Comparison of ENCODE assay signal across 14 mouse cellular contexts in genomic region chr2:174007976-174008349, GRCm38 (mm10).
DNase-seq lines count a peak whose midpoint lies in the region; ATAC-seq and TF ChIP-seq lines count a peak whose summit lies in the region.
"Had no signal": no experiment of that assay in that cellular context is flagged by ENCODE, and none has a peak within 500 bp of the region (broad histone marks: within the 10 kb centered on the region; RNA-seq: fewer than 3 reads in every experiment).

No protein-coding gene starts in this region.

- H3K27me3 ChIP-seq in hindbrain, embryonic 11.5 days (ENCODE audit: control insufficient read depth, insufficient read depth, low read length) = no peaks in the 10 kb centered on the region
- no peaks in the 10 kb centered on the region for H3K27me3 ChIP-seq in hindbrain, embryonic 16.5 days (replicated peaks; ENCODE audit: control insufficient read depth, insufficient read depth, low read length)
- H3K27me3 ChIP-seq in embryonic facial prominence, embryonic 13.5 days = no peaks in the 10 kb centered on the region
- H3K27me3 ChIP-seq in hindbrain, embryonic 14.5 days (ENCODE audit: control insufficient read depth, insufficient read depth, low read length) = no peaks in the 10 kb centered on the region
- no peaks in the 10 kb centered on the region for H3K27me3 ChIP-seq in neural tube, embryonic 13.5 days
- H3K27me3 ChIP-seq in thymus, adult 2 months (ENCODE audit: control insufficient read depth, insufficient read depth, low read length) = no peaks in the 10 kb centered on the region
- H3K27me3 ChIP-seq: Patski had no signal

- H3K9me3 ChIP-seq in hindbrain, embryonic 11.5 days (ENCODE audit: control insufficient read depth, low read length) = no peaks in the 10 kb centered on the region
- H3K9me3 ChIP-seq in hindbrain, embryonic 16.5 days (ENCODE audit: control insufficient read depth, low read length) = peaks cover 9% of the 10 kb centered on the region
- H3K9me3 ChIP-seq in embryonic facial prominence, embryonic 13.5 days = peaks cover 13% of the 10 kb centered on the region
- H3K9me3 ChIP-seq in hindbrain, embryonic 14.5 days (ENCODE audit: control insufficient read depth, low read length) = peaks cover 10% of the 10 kb centered on the region; the same call in 1 of the 2 replicates
- peaks cover 15% of the 10 kb centered on the region for H3K9me3 ChIP-seq in neural tube, embryonic 13.5 days

- H3K9ac ChIP-seq in hindbrain, embryonic 11.5 days (ENCODE audit: low read depth, low read length) = no peak overlapping the region
- no peak overlapping the region for H3K9ac ChIP-seq in hindbrain, embryonic 16.5 days (ENCODE audit: low read depth, low read length)
- no peak overlapping the region for H3K9ac ChIP-seq in embryonic facial prominence, embryonic 13.5 days
- no peak overlapping the region for H3K9ac ChIP-seq in hindbrain, embryonic 14.5 days
- H3K9ac ChIP-seq in neural tube, embryonic 13.5 days = 0 out of 2 replicates have a peak overlapping the region, but pooled peaks have one; percentile 10

- H3K4me3 ChIP-seq in hindbrain, embryonic 11.5 days (ENCODE audit: low read depth, low read length) = no peak overlapping the region
- no peak overlapping the region for H3K4me3 ChIP-seq in hindbrain, embryonic 16.5 days (ENCODE audit: low read length)
- no peak overlapping the region for H3K4me3 ChIP-seq in embryonic facial prominence, embryonic 13.5 days
- H3K4me3 ChIP-seq in hindbrain, embryonic 14.5 days (replicated peaks; ENCODE audit: low read length) = no peak overlapping the region
- no peak overlapping the region for H3K4me3 ChIP-seq in neural tube, embryonic 13.5 days
- no peak overlapping the region for H3K4me3 ChIP-seq in thymus, adult 2 months (ENCODE audit: control insufficient read depth, insufficient read depth, low read length)
- H3K4me3 ChIP-seq: erythroblast, embryonic 14.5 days had no signal

- no peak for TF ChIP-seq CTCF in thymus, adult 2 months (IDR thresholded peaks at IDR 0.05; ENCODE audit: borderline replicate concordance, control insufficient read depth, extremely low read depth, insufficient read depth, low read length, poor library complexity)

- no peak overlapping the region for H3K4me2 ChIP-seq in hindbrain, embryonic 11.5 days (replicated peaks; ENCODE audit: low read depth, low read length)
- H3K4me2 ChIP-seq in hindbrain, embryonic 16.5 days (ENCODE audit: low read length) = no peak overlapping the region
- no peak overlapping the region for H3K4me2 ChIP-seq in embryonic facial prominence, embryonic 13.5 days
- no peak overlapping the region for H3K4me2 ChIP-seq in hindbrain, embryonic 14.5 days (replicated peaks)
- no peak overlapping the region; the same call in 1 of the 2 replicates for H3K4me2 ChIP-seq in neural tube, embryonic 13.5 days

- ATAC-seq in hindbrain, embryonic 11.5 days (ENCODE audit: low FRiP score) = peak; percentile 27
- ATAC-seq in hindbrain, embryonic 16.5 days = no peak
- no peak for ATAC-seq in embryonic facial prominence, embryonic 13.5 days (ENCODE audit: insufficient number of reproducible peaks, insufficient read depth, low FRiP score, low TSS enrichment, low read depth)
- ATAC-seq in hindbrain, embryonic 14.5 days (ENCODE audit: low FRiP score) = peak; percentile 32; the same call in 1 of the 2 replicates
- peak; percentile 19; the same call in 1 of the 2 replicates for ATAC-seq in neural tube, embryonic 13.5 days (ENCODE audit: low read depth)
- ATAC-seq: Patski had no signal

- H3K36me3 ChIP-seq in hindbrain, embryonic 11.5 days (ENCODE audit: control insufficient read depth, insufficient read depth, low read length) = no peaks in the 10 kb centered on the region
- no peaks in the 10 kb centered on the region for H3K36me3 ChIP-seq in hindbrain, embryonic 16.5 days (ENCODE audit: control insufficient read depth, insufficient read depth, low read length)
- no peaks in the 10 kb centered on the region for H3K36me3 ChIP-seq in embryonic facial prominence, embryonic 13.5 days
- H3K36me3 ChIP-seq in hindbrain, embryonic 14.5 days (replicated peaks; ENCODE audit: control insufficient read depth, insufficient read depth) = no peaks in the 10 kb centered on the region
- H3K36me3 ChIP-seq in neural tube, embryonic 13.5 days = no peaks in the 10 kb centered on the region
- no peaks in the 10 kb centered on the region for H3K36me3 ChIP-seq in thymus, adult 2 months (ENCODE audit: control insufficient read depth, insufficient read depth, low read length)

- TF ChIP-seq POLR2A in thymus, adult 2 months (IDR thresholded peaks at IDR 0.05; ENCODE audit: control insufficient read depth, extremely low read depth, insufficient read depth, low read length, poor library complexity) = no peak

- DNase-seq in hindbrain, embryonic 11.5 days (ENCODE audit: low spot score) = peak; percentile 22
- no peak for DNase-seq in hindbrain, embryonic 14.5 days (ENCODE audit: low spot score)
- no peak for DNase-seq in right cerebral cortex, adult 2 months (ENCODE audit: low spot score in 2 of 2)
- no peak for DNase-seq in thymus, adult 2 months
- DNase-seq in layer of hippocampus, adult 18-20 months (ENCODE audit: low spot score in 2 of 2) = no peak
- DNase-seq: adrenal gland, postnatal 36 days; cerebellum, adult 2 months; thymus, postnatal 36 days had no signal

- WGBS in hindbrain, embryonic 11.5 days = 35% methylated on average over 2 of the region's 2 CpGs
- 44% methylated on average over 2 of the region's 2 CpGs for WGBS in hindbrain, embryonic 16.5 days
- WGBS in embryonic facial prominence, embryonic 13.5 days = 44% methylated on average over 2 of the region's 2 CpGs
- 34% methylated on average over 2 of the region's 2 CpGs for WGBS in hindbrain, embryonic 14.5 days
- WGBS in neural tube, embryonic 13.5 days = 26% methylated on average over 2 of the region's 2 CpGs
- WGBS in thymus, adult 2 months = 92% methylated on average over 2 of the region's 2 CpGs

- peak overlapping the region; percentile 30 for H3K27ac ChIP-seq in hindbrain, embryonic 11.5 days (ENCODE audit: low read depth, low read length)
- no peak overlapping the region for H3K27ac ChIP-seq in hindbrain, embryonic 16.5 days (ENCODE audit: low read depth, low read length)
- H3K27ac ChIP-seq in embryonic facial prominence, embryonic 13.5 days = peak overlapping the region; percentile 84
- H3K27ac ChIP-seq in hindbrain, embryonic 14.5 days = no peak overlapping the region
- H3K27ac ChIP-seq in neural tube, embryonic 13.5 days (replicated peaks) = peak overlapping the region; percentile 63
- H3K27ac ChIP-seq in thymus, adult 2 months (ENCODE audit: control insufficient read depth, insufficient read depth, low read length) = no peak overlapping the region
- H3K27ac ChIP-seq: macrophage had no signal

- peaks cover 2% of the 10 kb centered on the region; the same call in 1 of the 2 replicates for H3K4me1 ChIP-seq in hindbrain, embryonic 11.5 days (replicated peaks; ENCODE audit: control insufficient read depth, insufficient read depth, low read length)
- peaks cover 8% of the 10 kb centered on the region for H3K4me1 ChIP-seq in hindbrain, embryonic 16.5 days (ENCODE audit: control insufficient read depth, insufficient read depth, low read depth, low read length)
- peaks cover 32% of the 10 kb centered on the region for H3K4me1 ChIP-seq in embryonic facial prominence, embryonic 13.5 days
- peaks cover 9% of the 10 kb centered on the region for H3K4me1 ChIP-seq in hindbrain, embryonic 14.5 days (replicated peaks; ENCODE audit: control insufficient read depth, insufficient read depth, low read length)
- peaks cover 28% of the 10 kb centered on the region for H3K4me1 ChIP-seq in neural tube, embryonic 13.5 days (replicated peaks)
- H3K4me1 ChIP-seq in thymus, adult 2 months (replicated peaks; ENCODE audit: control insufficient read depth, insufficient read depth, low read length) = no peaks in the 10 kb centered on the region

Comparison
In these comparisons a context has a peak if more than half of its experiments do, and no peak if none do; other contexts are left out.
1. ATAC-seq: peak in hindbrain, embryonic 11.5 days (single experiment), hindbrain, embryonic 14.5 days (single experiment) and neural tube, embryonic 13.5 days (single experiment); none in hindbrain, embryonic 16.5 days (single experiment) and embryonic facial prominence, embryonic 13.5 days (single experiment).
2. H3K27ac ChIP-seq: peak in hindbrain, embryonic 11.5 days (single experiment), embryonic facial prominence, embryonic 13.5 days (single experiment) and neural tube, embryonic 13.5 days (single experiment); none in hindbrain, embryonic 16.5 days (single experiment), hindbrain, embryonic 14.5 days (single experiment) and thymus, adult 2 months (single experiment).